Mouse (Mus musculus): ENCODE measurements around the gene Hsd11b2. TPM values are rescaled to one million over a fixed set of nuclear protein-coding genes. Genes with fewer than 3 reads are reported as not detected.
A peak's percentile ranks its signal among the peaks of the same experiment; 100 is the strongest.

Hsd11b2 gene
- polyA plus RNA-seq, 1 experiment from 2014 or later = 0.66 TPM

DNA sequence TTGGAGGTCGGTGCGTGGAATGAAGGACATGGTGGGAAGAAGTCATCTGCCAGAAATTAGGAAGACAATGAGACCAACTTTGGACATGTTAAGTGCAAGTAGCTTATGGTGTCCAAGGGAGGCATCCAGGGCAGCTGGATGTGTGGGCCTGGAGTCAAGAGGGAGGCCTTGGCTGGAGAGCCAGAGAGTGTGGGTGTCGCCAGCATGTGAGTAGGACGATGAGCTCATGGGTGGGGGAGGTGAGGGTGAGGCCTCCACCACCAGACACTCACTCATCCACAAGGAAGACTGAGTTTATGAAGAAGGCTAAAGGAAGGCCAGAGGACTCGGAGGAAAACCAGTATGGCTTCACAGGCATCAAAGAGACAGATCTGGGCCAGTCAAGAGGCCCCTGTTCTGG lies 3.9 kb upstream of the Hsd11b2 start:
- H3K27me3 ChIP-seq (ENCODE audit: control insufficient read depth, insufficient read depth, low read depth, low read length) = peaks cover 40% of the 10 kb centered on the region
- peaks cover 19% of the 10 kb centered on the region for H3K4me1 ChIP-seq (ENCODE audit: control insufficient read depth, low read depth, low read length)
- WGBS (ENCODE audit: insufficient replicate concordance) = 61% methylated on average over 5 of the region's 5 CpGs
- no peak overlapping the region for H3K4me2 ChIP-seq (ENCODE audit: low read depth, low read length)
- ATAC-seq (ENCODE audit: low read depth) = no peak
- no peak overlapping the region for H3K9ac ChIP-seq (ENCODE audit: low read depth, low read length)
- H3K9me3 ChIP-seq (replicated peaks; ENCODE audit: control insufficient read depth, low read length) = no peaks in the 10 kb centered on the region
- no peak overlapping the region for H3K4me3 ChIP-seq (ENCODE audit: low read depth, low read length)
- no peaks in the 10 kb centered on the region for H3K36me3 ChIP-seq (ENCODE audit: control insufficient read depth, insufficient read depth)
- no peak overlapping the region for H3K27ac ChIP-seq (ENCODE audit: low read length)

DNA sequence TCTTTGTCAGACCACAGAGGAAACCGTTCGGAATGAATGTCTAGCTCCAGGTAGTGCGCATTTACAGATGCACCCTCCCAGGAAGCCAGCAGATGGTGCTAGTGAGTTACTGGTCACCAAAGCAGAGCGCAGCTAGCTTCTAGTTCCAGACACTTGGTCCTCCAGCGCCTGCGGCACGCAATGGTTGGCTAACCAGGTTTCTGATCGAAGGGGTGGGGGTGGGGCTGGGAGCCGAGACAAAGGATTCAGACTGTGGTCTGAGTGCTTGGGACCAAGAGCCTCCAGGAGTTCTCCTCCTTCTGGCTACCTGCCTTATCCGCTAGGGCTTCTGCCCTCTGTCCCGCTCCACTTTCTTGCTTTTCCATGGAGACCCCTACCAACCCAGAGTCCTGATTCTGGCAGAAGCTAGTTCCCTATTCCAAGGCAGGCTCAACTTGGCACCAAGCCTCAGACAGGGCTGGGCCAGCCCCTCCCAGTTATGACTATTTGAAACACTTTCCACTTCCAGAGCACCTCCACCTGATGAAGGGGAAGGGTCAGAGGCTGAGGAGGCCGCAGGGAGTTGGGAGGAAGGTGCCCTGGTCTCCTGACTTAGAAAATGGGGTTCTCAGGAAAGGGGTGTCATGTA lies 2.4 kb upstream of the Hsd11b2 start:
- no peak overlapping the region for H3K9ac ChIP-seq (ENCODE audit: low read depth, low read length)
- peak; percentile 31; the same call in 1 of the 2 replicates for ATAC-seq (ENCODE audit: low read depth)
- H3K27ac ChIP-seq (ENCODE audit: low read length) = no peak overlapping the region
- WGBS (ENCODE audit: insufficient replicate concordance) = 9% methylated on average over 12 of the region's 12 CpGs
- no peaks in the 10 kb centered on the region for H3K9me3 ChIP-seq (replicated peaks; ENCODE audit: control insufficient read depth, low read length)
- H3K4me1 ChIP-seq (ENCODE audit: control insufficient read depth, low read depth, low read length) = peaks cover 21% of the 10 kb centered on the region
- peaks cover 48% of the 10 kb centered on the region for H3K27me3 ChIP-seq (ENCODE audit: control insufficient read depth, insufficient read depth, low read depth, low read length)
- no peak overlapping the region; the same call in 1 of the 2 replicates for H3K4me2 ChIP-seq (ENCODE audit: low read depth, low read length)
- H3K4me3 ChIP-seq (ENCODE audit: low read depth, low read length) = no peak overlapping the region
- no peaks in the 10 kb centered on the region for H3K36me3 ChIP-seq (ENCODE audit: control insufficient read depth, insufficient read depth)

GRCm38 (mm10) chr8:105517346-105517745 lies 1.2 kb upstream of the Hsd11b2 start:
- Histone ChIP-seq H3K4me1 (ENCODE audit: control insufficient read depth, low read depth, low read length) (peaks cover 25% of the 10 kb centered on the region), H3K27me3 (ENCODE audit: control insufficient read depth, insufficient read depth, low read depth, low read length) (peaks cover 48% of the 10 kb centered on the region), H3K36me3 (ENCODE audit: control insufficient read depth, insufficient read depth) (no peaks in the 10 kb centered on the region), H3K27ac (ENCODE audit: low read length) (no peak overlapping the region), H3K9me3 (replicated peaks; ENCODE audit: control insufficient read depth, low read length) (no peaks in the 10 kb centered on the region), H3K9ac (ENCODE audit: low read depth, low read length) (no peak overlapping the region), H3K4me2 (ENCODE audit: low read depth, low read length) (no peak overlapping the region), H3K4me3 (ENCODE audit: low read depth, low read length) (no peak overlapping the region)
- 34% methylated on average over 8 of the region's 8 CpGs for WGBS (ENCODE audit: insufficient replicate concordance)
- ATAC-seq (ENCODE audit: low read depth) = no peak

DNA sequence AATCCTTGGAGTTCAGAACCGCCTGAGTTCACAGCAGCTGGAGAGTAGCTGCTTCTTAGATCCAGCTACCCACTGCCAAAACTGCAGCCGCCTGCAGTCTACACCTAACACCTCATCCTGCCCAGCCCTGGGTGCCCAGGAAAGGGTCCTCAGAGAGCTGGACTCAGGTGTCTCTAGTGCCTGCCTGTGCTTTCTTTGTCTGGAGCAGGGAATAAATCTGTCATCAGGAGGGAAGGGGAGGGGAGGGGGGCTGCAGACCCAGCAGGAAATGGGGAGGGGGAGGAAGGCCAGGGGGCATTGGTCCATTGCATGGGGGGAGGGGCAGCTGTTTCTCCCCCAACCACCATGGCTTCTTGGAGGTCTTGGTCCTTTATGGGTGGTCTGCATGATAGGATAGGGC lies 1.0 kb downstream of the Hsd11b2 start:
- Histone ChIP-seq H3K36me3 (ENCODE audit: control insufficient read depth, insufficient read depth) (no peaks in the 10 kb centered on the region), H3K9me3 (replicated peaks; ENCODE audit: control insufficient read depth, low read length) (no peaks in the 10 kb centered on the region), H3K4me2 (ENCODE audit: low read depth, low read length) (peak overlapping the region; percentile 85; the same call in 1 of the 2 replicates), H3K27me3 (ENCODE audit: control insufficient read depth, insufficient read depth, low read depth, low read length) (peaks cover 48% of the 10 kb centered on the region), H3K4me3 (ENCODE audit: low read depth, low read length) (no peak overlapping the region), H3K27ac (ENCODE audit: low read length) (no peak overlapping the region), H3K9ac (ENCODE audit: low read depth, low read length) (no peak overlapping the region), H3K4me1 (ENCODE audit: control insufficient read depth, low read depth, low read length) (peaks cover 33% of the 10 kb centered on the region)
- ATAC-seq (ENCODE audit: low read depth) = no peak
- WGBS (ENCODE audit: insufficient replicate concordance) = 11% methylated on average over 2 of the region's 2 CpGs

GRCm38 (mm10) chr8:105520521-105520920 lies 2.0 kb downstream of the Hsd11b2 start:
- Histone ChIP-seq H3K4me1 (ENCODE audit: control insufficient read depth, low read depth, low read length) (peaks cover 33% of the 10 kb centered on the region), H3K4me2 (ENCODE audit: low read depth, low read length) (no peak overlapping the region), H3K27me3 (ENCODE audit: control insufficient read depth, insufficient read depth, low read depth, low read length) (peaks cover 44% of the 10 kb centered on the region), H3K9me3 (replicated peaks; ENCODE audit: control insufficient read depth, low read length) (no peaks in the 10 kb centered on the region), H3K4me3 (ENCODE audit: low read depth, low read length) (no peak overlapping the region), H3K27ac (ENCODE audit: low read length) (no peak overlapping the region), H3K9ac (ENCODE audit: low read depth, low read length) (no peak overlapping the region), H3K36me3 (ENCODE audit: control insufficient read depth, insufficient read depth) (no peaks in the 10 kb centered on the region; the same call in 1 of the 2 replicates)
- ATAC-seq (ENCODE audit: low read depth) = no peak
- 59% methylated on average over 5 of the region's 5 CpGs for WGBS (ENCODE audit: insufficient replicate concordance)

GRCm38 (mm10) chr8:105521061-105521460 lies 2.5 kb downstream of the Hsd11b2 start:
- Histone ChIP-seq H3K4me2 (ENCODE audit: low read depth, low read length) (no peak overlapping the region), H3K27ac (ENCODE audit: low read length) (no peak overlapping the region), H3K4me3 (ENCODE audit: low read depth, low read length) (no peak overlapping the region), H3K4me1 (ENCODE audit: control insufficient read depth, low read depth, low read length) (peaks cover 32% of the 10 kb centered on the region), H3K9ac (ENCODE audit: low read depth, low read length) (no peak overlapping the region), H3K36me3 (ENCODE audit: control insufficient read depth, insufficient read depth) (no peaks in the 10 kb centered on the region; the same call in 1 of the 2 replicates), H3K27me3 (ENCODE audit: control insufficient read depth, insufficient read depth, low read depth, low read length) (peaks cover 43% of the 10 kb centered on the region), H3K9me3 (replicated peaks; ENCODE audit: control insufficient read depth, low read length) (no peaks in the 10 kb centered on the region)
- no peak for ATAC-seq (ENCODE audit: low read depth)
- 10% methylated on average over 3 of the region's 3 CpGs for WGBS (ENCODE audit: insufficient replicate concordance)

GRCm38 (mm10) chr8:105521995-105522769 lies 3.6 kb downstream of the Hsd11b2 start:
- Histone ChIP-seq H3K9me3 (replicated peaks; ENCODE audit: control insufficient read depth, low read length) (no peaks in the 10 kb centered on the region), H3K27ac (ENCODE audit: low read length) (no peak overlapping the region), H3K9ac (ENCODE audit: low read depth, low read length) (no peak overlapping the region), H3K27me3 (ENCODE audit: control insufficient read depth, insufficient read depth, low read depth, low read length) (peaks cover 32% of the 10 kb centered on the region), H3K36me3 (ENCODE audit: control insufficient read depth, insufficient read depth) (no peaks in the 10 kb centered on the region; the same call in 1 of the 2 replicates), H3K4me3 (ENCODE audit: low read depth, low read length) (no peak overlapping the region), H3K4me2 (ENCODE audit: low read depth, low read length) (no peak overlapping the region), H3K4me1 (ENCODE audit: control insufficient read depth, low read depth, low read length) (peaks cover 29% of the 10 kb centered on the region)
- WGBS (ENCODE audit: insufficient replicate concordance) = 81% methylated on average over 21 of the region's 21 CpGs
- ATAC-seq (ENCODE audit: low read depth) = no peak

- no peak for ATAC-seq (ENCODE audit: low read depth)
- Histone ChIP-seq H3K4me3 (ENCODE audit: low read depth, low read length) (no peak overlapping the region), H3K9ac (ENCODE audit: low read depth, low read length) (no peak overlapping the region), H3K4me2 (ENCODE audit: low read depth, low read length) (no peak overlapping the region), H3K27me3 (ENCODE audit: control insufficient read depth, insufficient read depth, low read depth, low read length) (peaks cover 25% of the 10 kb centered on the region), H3K9me3 (replicated peaks; ENCODE audit: control insufficient read depth, low read length) (no peaks in the 10 kb centered on the region), H3K4me1 (ENCODE audit: control insufficient read depth, low read depth, low read length) (peaks cover 29% of the 10 kb centered on the region), H3K27ac (ENCODE audit: low read length) (no peak overlapping the region), H3K36me3 (ENCODE audit: control insufficient read depth, insufficient read depth) (no peaks in the 10 kb centered on the region; the same call in 1 of the 2 replicates)
- 61% methylated on average over 9 of the region's 9 CpGs for WGBS (ENCODE audit: insufficient replicate concordance)
These were observed 4.3 kb downstream of the Hsd11b2 start for GRCm38 (mm10) chr8:105522890-105523289.

DNA sequence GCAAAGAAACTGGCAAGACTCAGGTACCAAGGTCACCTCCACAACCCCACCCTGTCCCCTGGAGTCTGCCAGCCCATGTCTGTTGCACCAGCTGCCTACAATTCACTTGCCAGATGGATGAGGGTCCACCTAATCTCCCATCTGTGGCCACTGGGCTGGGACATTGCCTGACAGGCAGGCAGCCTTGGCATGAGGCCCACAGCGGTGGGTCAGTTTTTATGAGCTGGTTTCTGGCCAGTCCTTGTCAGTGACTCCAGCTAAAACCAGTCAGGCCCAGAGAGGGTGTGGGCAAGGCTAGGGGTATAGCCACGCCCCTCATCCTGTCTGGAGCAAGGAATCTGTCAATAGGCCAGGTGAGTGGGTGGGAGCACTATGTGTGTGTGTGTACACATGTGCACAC lies 8.6 kb downstream of the Hsd11b2 start:
- Histone ChIP-seq H3K4me2 (ENCODE audit: low read depth, low read length) (no peak overlapping the region), H3K9ac (ENCODE audit: low read depth, low read length) (no peak overlapping the region), H3K27ac (ENCODE audit: low read length) (no peak overlapping the region), H3K36me3 (ENCODE audit: control insufficient read depth, insufficient read depth) (no peaks in the 10 kb centered on the region; the same call in 1 of the 2 replicates), H3K4me3 (ENCODE audit: low read depth, low read length) (no peak overlapping the region), H3K27me3 (ENCODE audit: control insufficient read depth, insufficient read depth, low read depth, low read length) (no peaks in the 10 kb centered on the region), H3K9me3 (replicated peaks; ENCODE audit: control insufficient read depth, low read length) (no peaks in the 10 kb centered on the region), H3K4me1 (ENCODE audit: control insufficient read depth, low read depth, low read length) (peaks cover 11% of the 10 kb centered on the region)
- 63% methylated on average over 2 of the region's 2 CpGs for WGBS (ENCODE audit: insufficient replicate concordance)
- 0 out of 2 replicates have a peak, but pooled peaks have one; percentile 8 for ATAC-seq (ENCODE audit: low read depth)
